Mouse (Mus musculus) hindbrain, embryonic 11.5 days (tissue): ENCODE results near the gene Mcf2. TPM values are rescaled to one million over a fixed set of nuclear protein-coding genes. Genes with fewer than 3 reads are reported as not detected.

Experiments
- polyA plus RNA-seq: library from polyadenylated mRNA; unstranded; fragments of >200 nt; fragmentation: Nextera tagmentation; extraction: Ambion mirVana; gene quantifications from 2 replicates; pipeline ENCODE4 v1.2.1, GENCODE M21; 2014

The Mcf2 gene
- polyA plus RNA-seq, 1 experiment from 2014 or later: 0.34 TPM

Other genes starting within 250 kb of the Mcf2 start
- not detected in 2 replicates for gene F9, start 179.6 kb downstream of the Mcf2 start, polyA plus RNA-seq